Mouse (Mus musculus): ENCODE measurements at regions not wholly inside any gene's neighbourhood (a gene's known extent, or its start where the extent isn't known, plus 50 kb on each side); places are given as distances from the start of the nearest gene placed in this dataset.
A peak's percentile ranks its signal among the peaks of the same experiment; 100 is the strongest.

GRCm38 (mm10) chr17:3883146-3883545, 187.1 kb upstream of the Nox3 start:
- H3K4me1 ChIP-seq (ENCODE audit: control insufficient read depth, insufficient read depth, low read length) = no peaks in the 10 kb centered on the region
- H3K27me3 ChIP-seq (ENCODE audit: control insufficient read depth, insufficient read depth, low read length) = no peaks in the 10 kb centered on the region
- TF ChIP-seq CTCF (IDR thresholded peaks at IDR 0.05; ENCODE audit: borderline replicate concordance, insufficient read depth, low read depth, low read length) (no peak), POLR2A (IDR thresholded peaks at IDR 0.05; ENCODE audit: borderline replicate concordance, insufficient read depth, low read length) (no peak)
- no peak for DNase-seq
- 50% methylated on average over 1 of the region's 1 CpGs for WGBS
- H3K4me3 ChIP-seq (replicated peaks; ENCODE audit: insufficient read depth, low read depth, low read length) = no peak overlapping the region
- no peak overlapping the region for H3K27ac ChIP-seq (ENCODE audit: insufficient read depth, low read length)

DNA sequence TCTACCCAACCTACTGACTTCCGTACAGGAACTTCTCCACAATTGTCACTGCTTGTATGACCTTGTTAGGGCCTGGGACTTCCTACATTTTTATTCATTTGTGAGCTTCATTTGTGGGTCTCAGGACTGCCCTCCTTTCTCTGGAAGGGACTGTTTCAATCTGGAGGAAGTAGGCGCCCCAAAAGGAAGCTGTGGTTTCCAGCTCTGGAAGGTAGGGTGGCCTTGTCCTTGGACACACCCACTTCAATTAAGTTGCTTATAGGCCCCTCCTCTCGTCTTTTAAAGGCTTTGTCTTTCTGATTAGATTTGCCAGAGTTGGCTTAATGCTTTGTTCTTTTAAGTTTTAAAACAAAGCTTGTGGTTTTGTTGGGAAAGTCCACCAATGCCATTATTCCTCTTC, 183.0 kb upstream of the Nox3 start:
- no peak for TF ChIP-seq POLR2A (IDR thresholded peaks at IDR 0.05; ENCODE audit: borderline replicate concordance, insufficient read depth, low read length)
- no peak for TF ChIP-seq CTCF (IDR thresholded peaks at IDR 0.05; ENCODE audit: borderline replicate concordance, insufficient read depth, low read depth, low read length)
- Histone ChIP-seq H3K27me3 (ENCODE audit: control insufficient read depth, insufficient read depth, low read length) (no peaks in the 10 kb centered on the region), H3K4me3 (replicated peaks; ENCODE audit: insufficient read depth, low read depth, low read length) (no peak overlapping the region), H3K4me1 (ENCODE audit: control insufficient read depth, insufficient read depth, low read length) (no peaks in the 10 kb centered on the region), H3K27ac (ENCODE audit: insufficient read depth, low read length) (no peak overlapping the region)
- 69% methylated on average over 3 of the region's 3 CpGs for WGBS
- no peak for DNase-seq

DNA sequence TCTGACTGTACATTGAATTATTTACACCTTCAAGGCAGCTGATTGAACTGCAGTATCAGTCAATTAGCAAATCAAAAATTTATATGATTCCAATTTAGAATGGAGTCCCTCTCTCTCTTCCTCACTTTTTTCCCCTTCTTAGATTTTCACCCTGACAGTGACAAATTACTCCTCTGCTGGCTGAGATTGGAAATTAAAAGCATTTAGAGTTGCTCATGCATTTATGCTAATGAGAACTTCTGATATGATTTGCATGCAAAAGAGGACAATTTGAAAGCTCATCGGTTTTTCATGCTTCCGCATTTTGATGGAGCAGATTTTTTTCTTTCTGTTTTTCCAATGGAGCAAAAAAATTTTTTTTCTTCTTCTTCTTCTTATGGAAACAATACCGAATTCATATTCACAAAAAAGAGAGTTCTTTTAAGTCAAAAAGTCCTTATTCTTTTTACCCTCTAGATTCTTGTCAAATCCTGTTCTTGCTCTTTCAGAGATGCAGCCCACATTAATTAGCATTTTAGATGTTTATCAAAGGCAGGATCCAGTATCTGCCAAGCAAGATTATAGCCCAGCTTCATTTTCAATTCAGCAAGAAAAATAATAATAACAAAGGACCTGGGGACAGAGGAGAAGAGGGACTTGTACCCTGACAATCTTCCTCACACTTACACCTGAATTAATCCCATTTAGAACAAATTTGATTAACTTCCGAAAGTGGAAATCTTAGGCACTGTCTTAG, 173.6 kb upstream of the Nox3 start:
- Histone ChIP-seq H3K27ac (ENCODE audit: insufficient read depth, low read length) (no peak overlapping the region), H3K4me3 (replicated peaks; ENCODE audit: insufficient read depth, low read depth, low read length) (no peak overlapping the region), H3K4me1 (ENCODE audit: control insufficient read depth, insufficient read depth, low read length) (no peaks in the 10 kb centered on the region), H3K27me3 (ENCODE audit: control insufficient read depth, insufficient read depth, low read length) (no peaks in the 10 kb centered on the region)
- no peak for DNase-seq
- 43% methylated on average over 4 of the region's 4 CpGs for WGBS
- no peak for TF ChIP-seq CTCF (IDR thresholded peaks at IDR 0.05; ENCODE audit: borderline replicate concordance, insufficient read depth, low read depth, low read length)
- no peak for TF ChIP-seq POLR2A (IDR thresholded peaks at IDR 0.05; ENCODE audit: borderline replicate concordance, insufficient read depth, low read length)

- WGBS = 29% methylated on average over 2 of the region's 2 CpGs
- no peak overlapping the region for H3K4me3 ChIP-seq (replicated peaks; ENCODE audit: insufficient read depth, low read depth, low read length)
These were observed 166.3 kb upstream of the Nox3 start for GRCm38 (mm10) chr17:3862384-3862783.

GRCm38 (mm10) chr17:3836386-3836785, 140.3 kb upstream of the Nox3 start:
- Histone ChIP-seq H3K27me3 (ENCODE audit: control insufficient read depth, insufficient read depth, low read length) (no peaks in the 10 kb centered on the region), H3K4me3 (replicated peaks; ENCODE audit: insufficient read depth, low read depth, low read length) (no peak overlapping the region), H3K4me1 (ENCODE audit: control insufficient read depth, insufficient read depth, low read length) (no peaks in the 10 kb centered on the region), H3K27ac (ENCODE audit: insufficient read depth, low read length) (no peak overlapping the region)
- no peak for TF ChIP-seq POLR2A (IDR thresholded peaks at IDR 0.05; ENCODE audit: borderline replicate concordance, insufficient read depth, low read length)
- no peak for TF ChIP-seq CTCF (IDR thresholded peaks at IDR 0.05; ENCODE audit: borderline replicate concordance, insufficient read depth, low read depth, low read length)
- WGBS = 23% methylated on average over 4 of the region's 4 CpGs
- DNase-seq = no peak

More at GRCm38 (mm10) chr17:3862384-3862783, 166.3 kb upstream of the Nox3 start:
- no peak overlapping the region for H3K27ac ChIP-seq (ENCODE audit: insufficient read depth, low read length)
- no peaks in the 10 kb centered on the region for H3K4me1 ChIP-seq (ENCODE audit: control insufficient read depth, insufficient read depth, low read length)
- no peak for TF ChIP-seq CTCF (IDR thresholded peaks at IDR 0.05; ENCODE audit: borderline replicate concordance, insufficient read depth, low read depth, low read length)
- no peak for TF ChIP-seq POLR2A (IDR thresholded peaks at IDR 0.05; ENCODE audit: borderline replicate concordance, insufficient read depth, low read length)
- H3K27me3 ChIP-seq (ENCODE audit: control insufficient read depth, insufficient read depth, low read length) = no peaks in the 10 kb centered on the region
- DNase-seq = no peak

DNA sequence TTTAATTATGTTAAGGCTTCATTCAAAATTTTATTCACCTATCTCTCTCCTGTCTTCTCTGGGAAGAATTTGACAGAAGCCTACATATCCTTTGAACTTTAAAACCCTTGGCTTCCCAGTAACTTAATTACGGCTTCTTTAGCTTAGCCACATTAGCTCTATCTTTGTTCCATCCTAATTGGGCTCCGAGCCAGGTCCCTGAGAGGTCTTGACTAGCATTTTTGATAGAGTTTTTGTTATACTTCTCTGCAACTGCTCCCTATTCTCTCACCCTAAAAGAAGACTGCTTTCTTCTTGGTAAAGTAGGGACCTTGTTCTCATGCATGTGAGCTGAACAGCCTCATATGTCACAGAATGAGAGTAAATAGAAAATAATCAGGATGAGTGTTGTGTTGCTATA, 115.1 kb upstream of the Nox3 start:
- H3K27ac ChIP-seq (ENCODE audit: insufficient read depth, low read length) = no peak overlapping the region
- WGBS = 44% methylated on average over 2 of the region's 2 CpGs
- TF ChIP-seq POLR2A (IDR thresholded peaks at IDR 0.05; ENCODE audit: borderline replicate concordance, insufficient read depth, low read length) = no peak
- TF ChIP-seq CTCF (IDR thresholded peaks at IDR 0.05; ENCODE audit: borderline replicate concordance, insufficient read depth, low read depth, low read length) = no peak

GRCm38 (mm10) chr17:3803507-3803906, 107.4 kb upstream of the Nox3 start:
- no peak overlapping the region for H3K27ac ChIP-seq (ENCODE audit: insufficient read depth, low read length)
- DNase-seq = no peak
- no peaks in the 10 kb centered on the region for H3K4me1 ChIP-seq (ENCODE audit: control insufficient read depth, insufficient read depth, low read length)
- no peaks in the 10 kb centered on the region for H3K27me3 ChIP-seq (ENCODE audit: control insufficient read depth, insufficient read depth, low read length)
- TF ChIP-seq POLR2A (IDR thresholded peaks at IDR 0.05; ENCODE audit: borderline replicate concordance, insufficient read depth, low read length) = no peak
- no peak for TF ChIP-seq CTCF (IDR thresholded peaks at IDR 0.05; ENCODE audit: borderline replicate concordance, insufficient read depth, low read depth, low read length)
- H3K4me3 ChIP-seq (replicated peaks; ENCODE audit: insufficient read depth, low read depth, low read length) = no peak overlapping the region
- 54% methylated on average over 1 of the region's 1 CpGs for WGBS

More for the DNA sequence above, 115.1 kb upstream of the Nox3 start:
- no peaks in the 10 kb centered on the region for H3K27me3 ChIP-seq (ENCODE audit: control insufficient read depth, insufficient read depth, low read length)
- H3K4me3 ChIP-seq (replicated peaks; ENCODE audit: insufficient read depth, low read depth, low read length) = no peak overlapping the region
- DNase-seq = no peak
- H3K4me1 ChIP-seq (ENCODE audit: control insufficient read depth, insufficient read depth, low read length) = no peaks in the 10 kb centered on the region

GRCm38 (mm10) chr17:3792597-3792996, 96.5 kb upstream of the Nox3 start:
- H3K4me1 ChIP-seq (ENCODE audit: control insufficient read depth, insufficient read depth, low read length) = no peaks in the 10 kb centered on the region
- 23% methylated on average over 2 of the region's 2 CpGs for WGBS
- TF ChIP-seq POLR2A (IDR thresholded peaks at IDR 0.05; ENCODE audit: borderline replicate concordance, insufficient read depth, low read length) (no peak), CTCF (IDR thresholded peaks at IDR 0.05; ENCODE audit: borderline replicate concordance, insufficient read depth, low read depth, low read length) (peak; percentile 28; the same call in 1 of the 2 replicates)
- DNase-seq = peak in 1 of 2 experiments; percentile 12
- H3K27me3 ChIP-seq (ENCODE audit: control insufficient read depth, insufficient read depth, low read length) = no peaks in the 10 kb centered on the region
- no peak overlapping the region for H3K4me3 ChIP-seq (replicated peaks; ENCODE audit: insufficient read depth, low read depth, low read length)
- no peak overlapping the region for H3K27ac ChIP-seq (ENCODE audit: insufficient read depth, low read length)

Measured in cerebellum, adult 2 months (tissue).